Mouse (Mus musculus): ENCODE data around the gene Slc24a4. TPM values are rescaled to one million over a fixed set of nuclear protein-coding genes. Genes with fewer than 3 reads are reported as not detected.

The Slc24a4 gene
- polyA plus RNA-seq, 1 experiment from 2014 or later, result 10.2 TPM

DNA sequence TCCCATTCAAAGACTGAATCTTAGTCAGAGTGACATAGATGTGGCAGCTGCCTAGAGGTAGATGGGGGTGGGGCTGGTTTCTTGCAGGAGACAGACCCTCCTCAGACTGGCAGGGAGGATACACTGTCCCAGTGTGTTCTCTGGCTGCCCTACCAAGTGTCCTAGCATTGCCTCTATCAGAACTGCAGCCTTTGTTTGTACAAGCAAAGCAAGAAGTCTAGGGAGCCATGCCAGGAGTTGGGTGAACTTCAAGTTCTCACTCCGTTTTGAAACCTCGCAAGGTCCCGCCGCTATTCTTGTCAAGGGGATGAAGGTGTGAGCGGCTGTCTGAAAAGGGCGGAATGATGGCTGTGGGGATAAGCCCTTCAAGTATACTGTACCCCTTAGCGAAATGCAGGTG lies 22.7 kb downstream of the Slc24a4 start:
- ATAC-seq (no peak; the same call in 1 of the 2 replicates), DNase-seq (ENCODE audit: low spot score) (peak; percentile 44)
- Histone ChIP-seq H3K4me2 (replicated peaks; ENCODE audit: low read depth, low read length) (no peak overlapping the region), H3K4me3 (ENCODE audit: low read depth, low read length) (no peak overlapping the region), H3K9me3 (ENCODE audit: low read length) (no peaks in the 10 kb centered on the region), H3K9ac (replicated peaks; ENCODE audit: low read depth) (no peak overlapping the region), H3K27ac (ENCODE audit: low read length) (no peak overlapping the region), H3K4me1 (ENCODE audit: insufficient read depth, low read depth, low read length) (no peaks in the 10 kb centered on the region; the same call in 1 of the 2 replicates), H3K27me3 (replicated peaks; ENCODE audit: insufficient read depth, low read length) (no peaks in the 10 kb centered on the region), H3K36me3 (ENCODE audit: insufficient read depth, low read length) (no peaks in the 10 kb centered on the region)
- TF ChIP-seq CTCF (IDR thresholded peaks at IDR 0.05), result no peak
- no peak for TF ChIP-seq EP300 (IDR thresholded peaks at IDR 0.05)
- WGBS, result 56% methylated on average over 7 of the region's 7 CpGs

DNA sequence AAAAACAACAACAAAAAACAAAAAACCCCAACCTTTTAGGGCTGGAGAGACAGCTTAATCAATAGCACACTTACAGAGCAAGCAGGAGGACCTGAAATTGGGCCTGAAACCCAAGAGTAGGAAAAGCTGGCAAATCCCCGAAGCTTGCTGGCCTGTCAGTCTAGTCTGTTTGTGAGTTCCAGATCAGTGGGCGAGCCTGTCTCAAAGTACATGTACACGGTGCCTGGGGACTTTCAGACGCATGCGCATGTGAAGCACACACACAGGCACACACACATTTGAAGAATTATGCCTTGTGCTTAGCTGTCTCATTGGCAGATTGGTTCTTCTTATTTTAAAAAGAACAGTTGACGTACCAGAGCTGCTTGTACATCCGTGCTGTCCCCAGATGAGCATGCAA lies 25.3 kb downstream of the Slc24a4 start:
- no peak for TF ChIP-seq EP300 (IDR thresholded peaks at IDR 0.05)
- no peak for TF ChIP-seq CTCF (IDR thresholded peaks at IDR 0.05)
- no peak overlapping the region for H3K4me2 ChIP-seq (replicated peaks; ENCODE audit: low read depth, low read length)
- no peaks in the 10 kb centered on the region for H3K36me3 ChIP-seq (ENCODE audit: insufficient read depth, low read length)
- 92% methylated on average over 7 of the region's 7 CpGs for WGBS
- no peak overlapping the region for H3K4me3 ChIP-seq (ENCODE audit: low read depth, low read length)
- ATAC-seq, result no peak
- H3K27me3 ChIP-seq (replicated peaks; ENCODE audit: insufficient read depth, low read length), result no peaks in the 10 kb centered on the region
- no peak for DNase-seq (ENCODE audit: low spot score)
- no peaks in the 10 kb centered on the region; the same call in 1 of the 2 replicates for H3K4me1 ChIP-seq (ENCODE audit: insufficient read depth, low read depth, low read length)
- H3K27ac ChIP-seq (ENCODE audit: low read length), result no peak overlapping the region
- H3K9me3 ChIP-seq (ENCODE audit: low read length), result no peaks in the 10 kb centered on the region
- H3K9ac ChIP-seq (replicated peaks; ENCODE audit: low read depth), result no peak overlapping the region

DNA sequence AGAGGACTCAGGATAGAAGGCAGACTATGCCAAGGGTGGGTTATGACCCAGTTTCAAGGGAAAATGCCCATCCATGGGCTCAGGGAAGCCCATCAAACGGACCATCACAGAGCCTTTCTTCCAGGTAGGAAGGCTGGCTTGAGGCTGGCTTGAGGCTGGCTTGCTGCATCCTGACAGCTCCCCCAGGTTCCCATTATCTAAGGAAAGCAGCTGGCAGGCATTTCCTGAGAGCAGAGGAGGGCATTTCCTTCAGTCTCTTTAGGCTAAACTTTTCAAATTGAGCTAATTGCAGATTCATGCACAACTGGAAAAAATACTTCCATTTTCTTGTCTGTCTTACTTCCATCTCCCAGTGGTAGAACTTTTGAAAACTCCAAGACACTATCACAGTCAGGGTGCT lies 26.3 kb downstream of the Slc24a4 start:
- H3K9me3 ChIP-seq (ENCODE audit: low read length), result no peaks in the 10 kb centered on the region
- no peak overlapping the region for H3K27ac ChIP-seq (ENCODE audit: low read length)
- TF ChIP-seq EP300 (IDR thresholded peaks at IDR 0.05), result peak; percentile 42; the same call in 1 of the 2 replicates
- no peak for TF ChIP-seq CTCF (IDR thresholded peaks at IDR 0.05)
- no peak overlapping the region for H3K4me2 ChIP-seq (replicated peaks; ENCODE audit: low read depth, low read length)
- H3K27me3 ChIP-seq (replicated peaks; ENCODE audit: insufficient read depth, low read length), result no peaks in the 10 kb centered on the region
- no peak overlapping the region for H3K4me3 ChIP-seq (ENCODE audit: low read depth, low read length)
- DNase-seq (ENCODE audit: low spot score), result no peak
- no peak for ATAC-seq
- no peaks in the 10 kb centered on the region for H3K36me3 ChIP-seq (ENCODE audit: insufficient read depth, low read length)
- no peak overlapping the region for H3K9ac ChIP-seq (replicated peaks; ENCODE audit: low read depth)
- H3K4me1 ChIP-seq (ENCODE audit: insufficient read depth, low read depth, low read length), result no peaks in the 10 kb centered on the region; the same call in 1 of the 2 replicates
- 44% methylated on average over 1 of the region's 1 CpGs for WGBS

DNA sequence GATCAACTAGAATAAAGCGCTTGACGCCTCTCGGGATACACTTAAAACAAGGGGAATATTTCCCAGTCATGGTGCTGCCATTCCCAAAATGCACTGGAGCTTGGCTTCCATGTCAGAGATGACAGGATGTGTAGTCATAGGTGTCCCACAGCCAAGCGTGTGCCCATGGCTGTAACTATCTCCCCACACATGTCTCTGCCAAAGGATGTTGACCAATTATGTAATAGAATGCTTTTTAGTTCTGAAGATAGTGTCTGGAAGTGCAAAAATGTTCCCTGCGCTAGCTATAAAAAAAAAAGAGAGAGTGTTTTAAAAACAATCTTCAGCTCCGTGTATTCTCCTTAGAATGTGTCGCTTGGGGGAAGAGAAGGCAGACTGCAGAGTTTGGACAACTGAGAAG lies 36.1 kb downstream of the Slc24a4 start:
- H3K27me3 ChIP-seq (replicated peaks; ENCODE audit: insufficient read depth, low read length), result no peaks in the 10 kb centered on the region
- H3K4me3 ChIP-seq (ENCODE audit: low read depth, low read length), result no peak overlapping the region
- H3K9ac ChIP-seq (replicated peaks; ENCODE audit: low read depth), result no peak overlapping the region
- ATAC-seq (no peak), DNase-seq (ENCODE audit: low spot score) (no peak)
- H3K4me2 ChIP-seq (replicated peaks; ENCODE audit: low read depth, low read length), result no peak overlapping the region
- 73% methylated on average over 7 of the region's 7 CpGs for WGBS
- no peaks in the 10 kb centered on the region for H3K9me3 ChIP-seq (ENCODE audit: low read length)
- peaks cover 21% of the 10 kb centered on the region; the same call in 1 of the 2 replicates for H3K4me1 ChIP-seq (ENCODE audit: insufficient read depth, low read depth, low read length)
- no peaks in the 10 kb centered on the region for H3K36me3 ChIP-seq (ENCODE audit: insufficient read depth, low read length)
- TF ChIP-seq CTCF (IDR thresholded peaks at IDR 0.05), result no peak
- no peak for TF ChIP-seq EP300 (IDR thresholded peaks at IDR 0.05)
- H3K27ac ChIP-seq (ENCODE audit: low read length), result no peak overlapping the region

DNA sequence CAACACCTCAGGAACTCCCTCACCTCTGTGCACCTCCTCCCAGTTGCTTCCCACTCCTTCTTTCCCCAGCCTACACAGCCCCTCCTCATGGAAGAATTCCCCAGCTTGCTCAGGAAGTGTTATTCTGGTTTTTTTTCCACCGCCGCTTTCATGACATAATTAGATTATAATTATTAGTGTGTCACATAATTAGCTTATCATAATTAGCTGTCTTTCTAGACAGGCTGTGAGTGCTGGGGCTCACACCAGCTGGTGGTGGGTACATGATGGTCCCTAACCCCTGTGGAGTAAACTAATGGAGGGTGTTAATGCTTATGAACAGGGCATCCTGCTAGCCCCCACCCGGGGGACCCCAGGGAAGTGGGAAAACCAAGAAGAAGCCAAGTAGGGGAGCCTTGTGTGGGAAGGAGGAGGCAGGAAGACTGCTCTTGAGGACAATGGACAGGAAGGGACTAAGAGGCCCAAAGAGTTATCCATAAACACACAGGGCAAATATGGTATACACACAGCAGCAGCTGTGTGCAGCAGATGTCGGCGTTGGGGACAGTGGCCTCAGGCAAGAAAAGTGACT lies 38.2 kb downstream of the Slc24a4 start:
- Histone ChIP-seq H3K9ac (replicated peaks; ENCODE audit: low read depth) (no peak overlapping the region), H3K27me3 (replicated peaks; ENCODE audit: insufficient read depth, low read length) (no peaks in the 10 kb centered on the region), H3K4me1 (ENCODE audit: insufficient read depth, low read depth, low read length) (peaks cover 21% of the 10 kb centered on the region; the same call in 1 of the 2 replicates), H3K36me3 (ENCODE audit: insufficient read depth, low read length) (no peaks in the 10 kb centered on the region), H3K27ac (ENCODE audit: low read length) (peak overlapping the region; percentile 85), H3K9me3 (ENCODE audit: low read length) (no peaks in the 10 kb centered on the region), H3K4me3 (ENCODE audit: low read depth, low read length) (no peak overlapping the region), H3K4me2 (replicated peaks; ENCODE audit: low read depth, low read length) (peak overlapping the region; percentile 19; the same call in 1 of the 2 replicates)
- ATAC-seq, result peak; percentile 89
- WGBS, result 30% methylated on average over 5 of the region's 5 CpGs
- peak; percentile 94 for TF ChIP-seq EP300 (IDR thresholded peaks at IDR 0.05)
- no peak for TF ChIP-seq CTCF (IDR thresholded peaks at IDR 0.05)
- peak; percentile 75 for DNase-seq (ENCODE audit: low spot score)

DNA sequence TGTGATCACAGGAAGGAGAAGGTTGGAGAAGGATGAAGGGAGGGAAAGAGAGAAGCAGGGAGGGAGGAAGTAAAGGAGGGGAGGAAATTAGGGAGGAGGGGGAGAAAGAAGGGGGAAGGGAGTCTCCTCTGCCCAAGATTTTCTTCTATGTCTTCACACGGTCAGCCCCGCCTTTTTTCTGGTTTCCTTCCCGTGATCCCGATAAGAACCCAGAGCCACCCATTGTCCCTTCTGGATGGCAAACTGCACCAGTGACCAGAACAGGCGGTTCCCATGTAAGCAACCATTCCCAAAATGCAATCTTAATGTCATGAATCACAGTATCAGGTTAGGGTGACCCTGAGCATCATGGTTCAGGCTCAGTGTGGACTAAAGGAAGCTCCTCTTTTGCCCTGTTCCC lies 38.8 kb downstream of the Slc24a4 start:
- Histone ChIP-seq H3K27me3 (replicated peaks; ENCODE audit: insufficient read depth, low read length) (no peaks in the 10 kb centered on the region), H3K36me3 (ENCODE audit: insufficient read depth, low read length) (no peaks in the 10 kb centered on the region), H3K4me3 (ENCODE audit: low read depth, low read length) (no peak overlapping the region), H3K9me3 (ENCODE audit: low read length) (no peaks in the 10 kb centered on the region), H3K9ac (replicated peaks; ENCODE audit: low read depth) (no peak overlapping the region), H3K4me1 (ENCODE audit: insufficient read depth, low read depth, low read length) (peaks cover 21% of the 10 kb centered on the region; the same call in 1 of the 2 replicates), H3K27ac (ENCODE audit: low read length) (peak overlapping the region; percentile 85), H3K4me2 (replicated peaks; ENCODE audit: low read depth, low read length) (peak overlapping the region; percentile 19; the same call in 1 of the 2 replicates)
- TF ChIP-seq EP300 (IDR thresholded peaks at IDR 0.05) (peak; percentile 68; the same call in 1 of the 2 replicates), CTCF (IDR thresholded peaks at IDR 0.05) (no peak)
- WGBS, result 44% methylated on average over 5 of the region's 5 CpGs
- DNase-seq (ENCODE audit: low spot score) (peak; percentile 73), ATAC-seq (peak; percentile 73)

Data from lung, postnatal 0 days (tissue).